Mouse (Mus musculus): ENCODE data around the gene Gfm2.

Gfm2 gene

GRCm38 (mm10) chr13:97192649-97193048 lies 54.9 kb downstream of the Gfm2 start:
- no peak for DNase-seq

- no peak for DNase-seq
Measured at GRCm38 (mm10) chr13:97193420-97193819, 55.7 kb downstream of the Gfm2 start.

GRCm38 (mm10) chr13:97196186-97196924 lies 58.6 kb downstream of the Gfm2 start:
- DNase-seq: no peak

GRCm38 (mm10) chr13:97196925-97197218 lies 59.1 kb downstream of the Gfm2 start:
- no peak for DNase-seq

GRCm38 (mm10) chr13:97197932-97198562 lies 60.3 kb downstream of the Gfm2 start, which contains the start of gene Hexb:
Gene Hexb, minus strand, starts transcription at chr13:97198357.
- DNase-seq: peak; percentile 88 to 89

- no peak for DNase-seq
Measured at GRCm38 (mm10) chr13:97199123-97199522, 61.4 kb downstream of the Gfm2 start.

- no peak for DNase-seq
Measured at GRCm38 (mm10) chr13:97201076-97201475, 63.3 kb downstream of the Gfm2 start.

- DNase-seq: no peak
Measured at GRCm38 (mm10) chr13:97201896-97202295, 64.2 kb downstream of the Gfm2 start.

GRCm38 (mm10) chr13:97205052-97205701 lies 67.4 kb downstream of the Gfm2 start:
- peak; percentile 63 to 75 for DNase-seq

GRCm38 (mm10) chr13:97206046-97206445 lies 68.3 kb downstream of the Gfm2 start:
- no peak for DNase-seq

GRCm38 (mm10) chr13:97207472-97208111 lies 69.9 kb downstream of the Gfm2 start:
- DNase-seq: no peak

GRCm38 (mm10) chr13:97208112-97208478 lies 70.4 kb downstream of the Gfm2 start:
- peak; percentile 56 to 72 for DNase-seq

- no peak for DNase-seq
Measured at GRCm38 (mm10) chr13:97208500-97209010, 70.8 kb downstream of the Gfm2 start.

- DNase-seq: no peak
Measured at GRCm38 (mm10) chr13:97214583-97215268, 77.0 kb downstream of the Gfm2 start.

- DNase-seq: no peak
Measured at GRCm38 (mm10) chr13:97215563-97215962, 77.8 kb downstream of the Gfm2 start.

- no peak for DNase-seq
Measured at GRCm38 (mm10) chr13:97216196-97216595, 78.5 kb downstream of the Gfm2 start.

GRCm38 (mm10) chr13:97220022-97220421 lies 82.3 kb downstream of the Gfm2 start:
- no peak for DNase-seq

GRCm38 (mm10) chr13:97223856-97224255 lies 86.1 kb downstream of the Gfm2 start:
- DNase-seq: no peak

GRCm38 (mm10) chr13:97224341-97224982 lies 86.7 kb downstream of the Gfm2 start:
- no peak for DNase-seq

GRCm38 (mm10) chr13:97225130-97225529 lies 87.4 kb downstream of the Gfm2 start:
- no peak for DNase-seq

GRCm38 (mm10) chr13:97227795-97228194 lies 90.1 kb downstream of the Gfm2 start:
- no peak for DNase-seq

GRCm38 (mm10) chr13:97230101-97230500 lies 92.4 kb downstream of the Gfm2 start:
- no peak for DNase-seq
